Mouse (Mus musculus) MEL (cell line): ENCODE data around the gene Ogg1. TPM values are rescaled to one million over a fixed set of nuclear protein-coding genes. Genes with fewer than 3 reads are reported as not detected.
"Not testable (repeated sequence)": the region's sequence is repeated elsewhere in the genome, so short reads cannot be mapped to it uniquely, and the experiment has no call there.

Experiments used
- DNase-seq: peaks from one replicate; pipeline ENCODE4 v3.0.0; 2011; ENCODE audit warnings: low read depth, low spot score
- H3K27ac ChIP-seq: 2 replicates; pipeline ENCODE4 v1.5.1; 2012; ENCODE audit warnings: low read depth, mild to moderate bottlenecking, control low read depth, low read length, moderate library complexity; ENCODE audit not compliant: control insufficient read depth
- H3K27me3 ChIP-seq, 2 experiments: fragments of 150-350 bp in 1 of 2; sonication (generic) in 1 of 2; 2 replicates each; pipeline ENCODE4 v1.6.1; 2012; ENCODE audit warnings: low read length in 2 of 2, mild to moderate bottlenecking in 2 of 2, improper control_type of control experiment in 1 of 2, moderate library complexity in 1 of 2; ENCODE audit not compliant: insufficient read depth in 2 of 2, control insufficient read depth in 1 of 2
- H3K36me3 ChIP-seq, 2 experiments: 2 replicates each; pipeline ENCODE4 v1.6.1; 2012 to 2014; ENCODE audit warnings: low read length in 2 of 2, improper control_type of control experiment in 1 of 2, inconsistent platforms in 1 of 2, mild to moderate bottlenecking in 1 of 2; ENCODE audit not compliant: insufficient read depth in 2 of 2, control insufficient read depth in 1 of 2
- H3K4me1 ChIP-seq, 2 experiments: fragments of 150-350 bp in 1 of 2; sonication (generic) in 1 of 2; 2 replicates each; pipeline ENCODE4 v1.6.1; 2012; ENCODE audit warnings: low read length in 2 of 2, improper control_type of control experiment in 1 of 2, mild to moderate bottlenecking in 1 of 2; ENCODE audit not compliant: insufficient read depth in 2 of 2, control insufficient read depth in 1 of 2
- H3K4me3 ChIP-seq, 2 experiments: fragments of 150-350 bp in 1 of 2; sonication (generic) in 1 of 2; 2 replicates each; pipeline ENCODE4 v1.5.1; 2012; ENCODE audit warnings: low read depth in 2 of 2, low read length in 2 of 2, mild to moderate bottlenecking in 2 of 2, moderate library complexity in 2 of 2, control low read depth in 1 of 2, improper control_type of control experiment in 1 of 2; ENCODE audit not compliant: control insufficient read depth in 1 of 2, insufficient read depth in 1 of 2
- H3K79me2 ChIP-seq: 2 replicates; pipeline ENCODE4 v1.6.1; 2012; ENCODE audit warnings: mild to moderate bottlenecking, low read length, moderate library complexity; ENCODE audit not compliant: control insufficient read depth, poor library complexity, insufficient read depth
- H3K9ac ChIP-seq: 2 replicates; pipeline ENCODE4 v1.6.1; 2012; ENCODE audit warnings: low read depth, mild to moderate bottlenecking, control low read depth, low read length, moderate library complexity; ENCODE audit not compliant: control insufficient read depth, poor library complexity, severe bottlenecking
- H3K9me3 ChIP-seq: fragments of 150-350 bp; sonication (generic); replicated peaks from 2 replicates; pipeline ENCODE4 v1.6.1; 2012; ENCODE audit warnings: mild to moderate bottlenecking, low read length, improper control_type of control experiment, moderate library complexity; ENCODE audit not compliant: insufficient read depth
- CHD1 ChIP-seq: IDR thresholded peaks from 2 replicates; pipeline ENCODE4 v1.6.1; 2012; ENCODE audit warnings: low read depth, mild to moderate bottlenecking, inconsistent platforms, low read length, improper control_type of control experiment
- CHD2 ChIP-seq: IDR thresholded peaks from 2 replicates; pipeline ENCODE4 v1.6.1; 2011; ENCODE audit warnings: low read length, improper control_type of control experiment
- CTCF ChIP-seq, 3 experiments: IDR thresholded peaks in 2 of 3; conservative IDR thresholded peaks in 1 of 3; 2 replicates each; pipeline ENCODE4 v1.5.1; 2011 to 2012; ENCODE audit warnings: low read length in 3 of 3, low read depth in 2 of 3, mild to moderate bottlenecking in 2 of 3, improper control_type of control experiment in 1 of 3, inconsistent platforms in 1 of 3, mixed read lengths in 1 of 3, moderate library complexity in 1 of 3; ENCODE audit not compliant: control insufficient read depth in 1 of 3, insufficient read depth in 1 of 3, poor library complexity in 1 of 3, severe bottlenecking in 1 of 3
- E2F4 ChIP-seq: IDR thresholded peaks from 2 replicates; pipeline ENCODE4 v1.6.1; 2011; ENCODE audit warnings: low read depth, low read length, improper control_type of control experiment, borderline replicate concordance
- ELF1 ChIP-seq: IDR thresholded peaks from 2 replicates; pipeline ENCODE4 v1.6.1; 2014; ENCODE audit warnings: low read depth, mild to moderate bottlenecking, inconsistent platforms, low read length, improper control_type of control experiment, moderate library complexity
- GATA1 ChIP-seq: IDR thresholded peaks from 2 replicates; pipeline ENCODE4 v1.6.1; 2011; ENCODE audit warnings: low read depth, low read length, improper control_type of control experiment
- HCFC1 ChIP-seq: IDR thresholded peaks from 2 replicates; pipeline ENCODE4 v1.6.1; 2012; ENCODE audit warnings: low read depth, mild to moderate bottlenecking, inconsistent platforms, low read length, improper control_type of control experiment, moderate library complexity
- MAX ChIP-seq: IDR thresholded peaks from 2 replicates; pipeline ENCODE4 v1.6.1; 2011; ENCODE audit warnings: low read length, improper control_type of control experiment
- MEF2A ChIP-seq: IDR thresholded peaks from 2 replicates; pipeline ENCODE4 v1.6.1; 2014; ENCODE audit warnings: low read depth, mild to moderate bottlenecking, inconsistent platforms, low read length, improper control_type of control experiment; ENCODE audit not compliant: poor library complexity, insufficient replicate concordance, severe bottlenecking; ENCODE audit errors: extremely low read depth
- MYC ChIP-seq: IDR thresholded peaks from 2 replicates; pipeline ENCODE4 v1.6.1; 2011; ENCODE audit warnings: low read depth, mild to moderate bottlenecking, low read length, improper control_type of control experiment, moderate library complexity
- NRF1 ChIP-seq: IDR thresholded peaks from 2 replicates; pipeline ENCODE4 v1.6.1; 2014; ENCODE audit warnings: low read depth, mild to moderate bottlenecking, inconsistent platforms, low read length, improper control_type of control experiment, moderate library complexity; ENCODE audit not compliant: poor library complexity, insufficient read depth, severe bottlenecking
- TAL1 ChIP-seq: IDR thresholded peaks from 2 replicates; pipeline ENCODE4 v1.6.1; 2012; ENCODE audit warnings: mild to moderate bottlenecking, inconsistent platforms, low read length, moderate library complexity, mixed read lengths
- TBP ChIP-seq: IDR thresholded peaks from 2 replicates; pipeline ENCODE4 v1.8.0; 2011; ENCODE audit warnings: low read depth, low read length, improper control_type of control experiment
- ZC3H11A ChIP-seq: IDR thresholded peaks from 2 replicates; pipeline ENCODE4 v1.6.1; 2012; ENCODE audit warnings: low read depth, mild to moderate bottlenecking, inconsistent platforms, low read length, improper control_type of control experiment
- ZKSCAN1 ChIP-seq: IDR thresholded peaks from 2 replicates; pipeline ENCODE4 v1.6.1; 2012; ENCODE audit warnings: low read depth, mild to moderate bottlenecking, inconsistent platforms, low read length, improper control_type of control experiment, moderate library complexity
- polyA plus RNA-seq, 2 experiments: library from polyadenylated mRNA; stranded (reverse) in 1 of 2; unstranded in 1 of 2; fragments of >175 nt in 1 of 2; fragments of >200 nt in 1 of 2; gene quantifications; 2 replicates each; pipeline versions ENCODE4 v1.2.1 to v1.2.4; 2012; ENCODE audit warnings: low replicate concordance in 2 of 2, low read depth in 1 of 2; ENCODE audit not compliant: insufficient read length in 2 of 2, insufficient read depth in 1 of 2, missing spikeins in 1 of 2
- total RNA-seq: library from RNA; depleted of rRNA; stranded (reverse); fragments of 300-350 nt; gene quantifications from 2 replicates; pipeline ENCODE4 v1.2.3, GENCODE M21; 2012

Ogg1 gene
- total and polyA plus RNA-seq, 3 experiments, result 8.7 to 20.0 TPM; not detected in 1

- TF ChIP-seq MAX (no peak), HCFC1 (peak; percentile 52), CTCF (IDR thresholded peaks at IDR 0.05 in 2 of 3, conservative IDR thresholded peaks at IDR 0.05 in 1 of 3; ENCODE audit: control insufficient read depth in 1 of 3, insufficient read depth in 1 of 3, low read depth in 2 of 3, low read length in 3 of 3, poor library complexity in 1 of 3, severe bottlenecking in 1 of 3) (no peak), CHD2 (no peak), ELF1 (no peak; the same call in 1 of the 2 replicates), MEF2A (no peak)
- TF ChIP-seq, all 39 proteins: peak for 4
Measured at GRCm38 (mm10) chr6:113330547-113330946, 3.8 kb downstream of the Ogg1 start (continued).

DNA sequence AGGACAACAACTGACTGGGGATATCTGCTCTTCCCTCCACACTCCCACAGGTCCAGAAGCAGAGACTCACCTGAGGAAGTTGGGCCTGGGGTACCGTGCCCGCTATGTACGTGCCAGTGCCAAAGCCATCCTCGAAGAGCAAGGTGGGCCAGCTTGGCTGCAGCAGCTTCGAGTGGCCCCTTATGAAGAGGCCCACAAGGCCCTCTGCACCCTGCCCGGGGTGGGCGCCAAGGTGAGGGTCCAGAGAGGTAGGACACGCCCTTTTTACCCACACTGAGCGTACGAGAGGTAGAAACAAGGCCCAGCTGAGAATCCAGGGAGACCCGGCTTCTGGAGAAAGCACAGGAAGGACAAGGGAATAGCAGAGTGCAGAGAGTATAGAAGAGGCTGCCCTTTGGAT is 4.9 kb downstream of the Ogg1 start:
- Histone ChIP-seq H3K27ac (no peak overlapping the region), H3K4me1 (peaks cover 9 to 19% of the 10 kb centered on the region in 2 experiments), H3K4me3 (no peak overlapping the region), H3K36me3 (peaks cover 0 to 24% of the 10 kb centered on the region in 2 experiments; a peak in 2 of 4 replicates), H3K9ac (no peak overlapping the region), H3K27me3 (no peaks in the 10 kb centered on the region), H3K79me2 (no peaks in the 10 kb centered on the region), H3K9me3 (no peaks in the 10 kb centered on the region)
- no peak for DNase-seq
- TF ChIP-seq NRF1 (no peak), E2F4 (no peak), MEF2A (no peak), CHD1 (no peak), CTCF (IDR thresholded peaks at IDR 0.05 in 2 of 3, conservative IDR thresholded peaks at IDR 0.05 in 1 of 3; ENCODE audit: control insufficient read depth in 1 of 3, insufficient read depth in 1 of 3, low read depth in 2 of 3, low read length in 3 of 3, poor library complexity in 1 of 3, severe bottlenecking in 1 of 3) (no peak), GATA1 (no peak), TAL1 (no peak), ZC3H11A (no peak), ZKSCAN1 (no peak), MYC (no peak)

- not testable (repeated sequence) for H3K9ac ChIP-seq, H3K27ac ChIP-seq, H3K4me3 ChIP-seq, H3K9me3 ChIP-seq, DNase-seq, H3K79me2 ChIP-seq, H3K27me3 ChIP-seq
- Histone ChIP-seq H3K36me3 (peaks cover 0 to 24% of the 10 kb centered on the region in 2 experiments; a peak in 2 of 4 replicates), H3K4me1 (peaks cover 9 to 19% of the 10 kb centered on the region in 2 experiments)
- TF ChIP-seq TBP, result peak; percentile 45; the same call in 1 of the 2 replicates
Measured at GRCm38 (mm10) chr6:113332734-113333133, 6.0 kb downstream of the Ogg1 start.
